ENCODE assay signal across 20 mouse cellular contexts in genomic region chr11:67597388-67597787, GRCm38 (mm10).
DNase-seq lines count a peak whose midpoint lies in the region; TF ChIP-seq lines count a peak whose summit lies in the region.
"Had no signal": no experiment of that assay in that cellular context is flagged by ENCODE, and none has a peak within 500 bp of the region (broad histone marks: within the 10 kb centered on the region; RNA-seq: fewer than 3 reads in every experiment).

No protein-coding gene starts in this region.

- no peaks in the 10 kb centered on the region for H3K27me3 ChIP-seq in embryonic facial prominence, embryonic 10.5 days (replicated peaks; ENCODE audit: low read depth, poor library complexity, severe bottlenecking)
- H3K27me3 ChIP-seq: embryonic facial prominence, embryonic 13.5 days; hindbrain, embryonic 12.5 days; neural tube, embryonic 15.5 days had no signal

- WGBS in embryonic facial prominence, embryonic 10.5 days, result 94% methylated on average over 7 of the region's 7 CpGs

- TF ChIP-seq POLR2A in cortical plate, adult 2 months (IDR thresholded peaks at IDR 0.05; ENCODE audit: extremely low read depth, insufficient read depth, low read length), result peak; percentile 77

- H3K9me3 ChIP-seq in embryonic facial prominence, embryonic 10.5 days, result no peaks in the 10 kb centered on the region
- H3K9me3 ChIP-seq: embryonic facial prominence, embryonic 13.5 days; neural tube, embryonic 15.5 days had no signal

- peak overlapping the region; percentile 90 for H3K27ac ChIP-seq in cortical plate, adult 2 months (ENCODE audit: insufficient read depth, low read length)
- H3K27ac ChIP-seq in embryonic facial prominence, embryonic 10.5 days (replicated peaks), result no peak overlapping the region
- H3K27ac ChIP-seq: embryonic facial prominence, embryonic 13.5 days; hindbrain, embryonic 12.5 days; neural tube, embryonic 15.5 days had no signal

- H3K4me3 ChIP-seq in cortical plate, adult 2 months (ENCODE audit: insufficient read depth, low read length), result peak overlapping the region; percentile 83
- no peak overlapping the region for H3K4me3 ChIP-seq in embryonic facial prominence, embryonic 10.5 days
- H3K4me3 ChIP-seq: embryonic facial prominence, embryonic 13.5 days; hindbrain, embryonic 12.5 days; myocyte; neural tube, embryonic 15.5 days had no signal

- no peaks in the 10 kb centered on the region for H3K36me3 ChIP-seq in embryonic facial prominence, embryonic 10.5 days (replicated peaks)
- H3K36me3 ChIP-seq: embryonic facial prominence, embryonic 13.5 days; hindbrain, embryonic 12.5 days; neural tube, embryonic 15.5 days had no signal

- TF ChIP-seq CTCF in cortical plate, adult 2 months (IDR thresholded peaks at IDR 0.05; ENCODE audit: extremely low read depth, insufficient read depth, low read length), result no peak

- DNase-seq in layer of hippocampus, adult 8-10 months (ENCODE audit: low spot score in 2 of 2), result peak; percentile 62 to 65
- no peak for DNase-seq in layer of hippocampus, adult 9-10 months (ENCODE audit: low spot score)
- DNase-seq in brain, adult 2 months (ENCODE audit: low read depth, low spot score), result peak; percentile 87
- DNase-seq in right cerebral cortex, adult 18-20 months, result peak; percentile 82
- no peak for DNase-seq in c-Kit-positive CD71-positive TER-119-positive erythroid progenitor cells, embryonic 14.5 days (ENCODE audit: low spot score)
- no peak for DNase-seq in gastrocnemius, postnatal 4 days (ENCODE audit: low spot score in 2 of 2)
- DNase-seq in embryonic facial prominence, embryonic 10.5 days (ENCODE audit: low spot score), result no peak
- DNase-seq: cerebellum, postnatal 36 days; gastrocnemius, postnatal 10 days; heart, postnatal 10 days; kidney, adult 8-10 months; liver; liver, postnatal 0 days; retina, postnatal 1 day; thymus, postnatal 4 days had no signal

- H3K4me1 ChIP-seq in cortical plate, adult 2 months (ENCODE audit: control insufficient read depth, insufficient read depth, low read length), result peaks cover 12% of the 10 kb centered on the region
- peaks cover 22% of the 10 kb centered on the region for H3K4me1 ChIP-seq in embryonic facial prominence, embryonic 10.5 days

Comparison
In these comparisons a context has a peak if more than half of its experiments do, and no peak if none do; other contexts are left out.
1. DNase-seq: peak in layer of hippocampus, adult 8-10 months (2 of 2), brain, adult 2 months (single experiment) and right cerebral cortex, adult 18-20 months (single experiment); none in layer of hippocampus, adult 9-10 months (single experiment), c-Kit-positive CD71-positive TER-119-positive erythroid progenitor cells, embryonic 14.5 days (single experiment), gastrocnemius, postnatal 4 days (0 of 2) and embryonic facial prominence, embryonic 10.5 days (single experiment).